In genomic region chr6:127614083-127614984, GRCm38 (mm10) we compare ENCODE assay signal across 8 mouse cellular contexts. TPM values are rescaled to one million over a fixed set of nuclear protein-coding genes. Genes with fewer than 3 reads are reported as not detected.
DNase-seq lines count a peak whose midpoint lies in the region; ATAC-seq lines count a peak whose summit lies in the region.

No protein-coding gene starts in this region.

- intact Hi-C loops in heart, postnatal 10 days (cut with DNase I) = no loop called here

- no peak for ATAC-seq in inflammation-experienced regulatory T-cells, adult 6 months

- DNase-seq in 3134 (ENCODE audit: extremely low read depth, insufficient read length, low spot score) = peak; percentile 43
- peak; percentile 82 for DNase-seq in A20 (ENCODE audit: low read depth, low spot score)
- DNase-seq in heart, postnatal 10 days = peak; percentile 29 to 46
- DNase-seq in lung, postnatal 25 days (ENCODE audit: low spot score) = peak; percentile 61
- DNase-seq in thymus, postnatal 4 days = no peak
- no peak for DNase-seq in right cerebral cortex, postnatal 25 days
- DNase-seq in right cerebral cortex, postnatal 36 days (ENCODE audit: low spot score in 2 of 2) = no peak

RNA-seq across cellular contexts. Expression of gene Cracr2a, which starts 53.2 kb away (rescaled TPM):
- 1 to 10 TPM; 1.4 to 1.9 TPM for total RNA-seq in heart, postnatal 10 days (2021)
- polyA plus RNA-seq in inflammation-experienced regulatory T-cells, adult 6 months (2017; shearing (Covaris generic)) = 10 to 100 TPM; 11.7 to 14.8 (median 12.9) TPM

Comparison
In these comparisons a context has a peak if more than half of its experiments do, and no peak if none do; other contexts are left out.
1. DNase-seq: peak in 3134 (single experiment), A20 (single experiment), heart, postnatal 10 days (2 of 2) and lung, postnatal 25 days (single experiment); none in thymus, postnatal 4 days (single experiment), right cerebral cortex, postnatal 25 days (single experiment) and right cerebral cortex, postnatal 36 days (0 of 2).